Mouse (Mus musculus): ENCODE measurements at regions not wholly inside any gene's neighbourhood (a gene's known extent, or its start where the extent isn't known, plus 50 kb on each side); places are given as distances from the start of the nearest gene placed in this dataset.

GRCm38 (mm10) chr9:120864410-120864809, 64.6 kb upstream of the Ctnnb1 start:
- no peak for DNase-seq

- DNase-seq: no peak
Measured at GRCm38 (mm10) chr9:120866251-120866650, 62.8 kb upstream of the Ctnnb1 start.

DNA sequence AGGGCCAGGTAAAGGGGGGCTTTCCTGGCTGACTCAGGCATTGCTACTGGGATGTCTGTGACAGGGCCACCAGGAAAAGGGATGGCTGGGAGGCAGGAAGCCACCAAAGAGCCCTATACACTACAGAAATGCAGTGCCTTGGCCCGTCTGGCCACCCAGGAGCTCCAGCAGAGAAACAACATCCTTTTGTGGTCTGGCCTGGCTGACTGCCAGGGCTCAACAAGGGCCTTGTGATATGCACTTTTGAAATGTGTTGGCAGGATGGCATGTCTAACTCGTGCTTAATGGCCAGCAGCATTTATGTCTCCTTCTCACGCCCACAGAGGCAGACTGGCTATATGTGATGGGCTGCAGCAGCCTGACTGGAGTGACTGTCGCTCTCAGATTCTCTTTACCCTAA, 62.3 kb upstream of the Ctnnb1 start:
- peak; percentile 43 to 53 for DNase-seq

DNA sequence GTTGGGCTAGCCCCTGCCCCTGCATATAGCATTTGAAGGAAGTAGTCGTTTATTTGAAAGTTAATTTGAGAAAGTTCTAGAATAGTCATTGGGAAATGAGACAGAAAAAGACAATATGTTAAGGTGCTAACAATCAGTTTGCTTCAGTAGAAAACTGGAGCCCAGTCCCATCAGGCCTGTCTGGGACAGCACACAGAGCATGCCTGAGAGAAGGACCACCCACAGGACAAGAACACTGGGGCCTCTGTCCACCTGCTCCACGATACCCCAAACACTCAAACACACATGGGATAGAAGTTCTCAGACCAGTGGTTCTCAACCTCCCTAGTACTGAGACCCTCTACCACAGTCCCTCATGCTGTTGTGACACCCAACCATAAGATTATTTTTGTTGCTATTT, 61.2 kb upstream of the Ctnnb1 start:
- DNase-seq: no peak

DNA sequence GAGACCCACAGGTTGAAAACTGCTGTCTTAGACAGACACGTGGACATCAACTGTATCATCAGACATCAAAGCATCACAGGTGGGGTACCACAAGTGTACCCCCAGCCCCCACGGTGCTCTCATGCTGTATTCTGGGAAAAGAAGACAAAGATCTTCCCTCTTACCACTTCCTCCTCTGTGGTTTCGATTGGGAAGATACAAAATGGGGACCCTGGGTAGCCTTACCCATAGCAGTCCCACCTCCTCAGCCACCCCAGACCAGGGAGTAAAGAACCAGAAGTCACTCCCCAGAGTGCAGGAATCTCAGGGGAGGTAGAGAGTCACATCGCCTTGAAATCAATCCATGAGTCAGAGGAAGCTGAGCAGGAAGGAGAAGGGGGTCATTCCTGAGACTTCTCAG, 60.7 kb upstream of the Ctnnb1 start:
- DNase-seq: no peak

DNA sequence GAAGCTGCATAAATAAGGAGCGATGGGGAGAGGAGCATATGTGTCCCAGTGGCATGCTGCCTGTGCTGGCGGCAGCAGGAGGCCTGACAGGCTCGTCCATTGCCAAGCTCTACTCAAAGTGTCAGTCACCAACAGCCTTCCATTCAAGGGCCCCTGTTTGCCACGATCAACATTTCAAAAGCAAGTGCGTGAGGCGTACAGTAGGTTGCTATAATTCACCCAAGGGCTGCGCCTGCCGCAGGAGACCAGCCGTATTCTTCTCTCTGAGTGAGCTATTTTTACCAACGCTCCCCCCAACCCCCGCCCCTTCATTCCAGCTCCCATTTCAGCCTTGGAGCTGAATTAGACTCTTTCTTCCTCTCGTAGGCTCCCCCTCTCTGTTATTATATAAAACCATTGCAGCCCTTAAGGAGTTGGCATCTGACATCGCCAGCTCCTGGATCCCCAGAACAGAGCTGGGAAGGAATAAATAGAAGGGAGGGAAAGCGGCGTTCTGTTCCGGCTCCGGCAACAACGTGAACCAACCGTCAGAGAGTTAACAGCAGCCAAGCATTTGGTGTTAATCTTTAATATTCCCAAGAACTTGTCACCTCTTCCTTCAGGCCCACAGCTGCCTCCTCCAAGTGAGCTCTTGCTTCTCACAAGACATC, 59.5 kb upstream of the Ctnnb1 start:
- DNase-seq: peak; percentile 10 to 48

GRCm38 (mm10) chr9:120873293-120873692, 55.7 kb upstream of the Ctnnb1 start:
- no peak for DNase-seq

GRCm38 (mm10) chr9:120874416-120874976, 54.5 kb upstream of the Ctnnb1 start:
- no peak for DNase-seq

- DNase-seq: no peak
Measured at GRCm38 (mm10) chr9:120877101-120877500, 51.9 kb upstream of the Ctnnb1 start.
